Mouse (Mus musculus) megakaryocyte, embryonic 14.5 days (primary cell): ENCODE data around the gene Nab2.

Experiments used
- FLI1 ChIP-seq: IDR thresholded peaks from 2 replicates; pipeline ENCODE4 v1.6.1; 2012; ENCODE audit warnings: low read length, inconsistent platforms, mixed read lengths
- GATA1 ChIP-seq: IDR thresholded peaks from 3 replicates; pipeline ENCODE4 v1.6.1; 2012; ENCODE audit warnings: mixed read lengths, low read length, inconsistent platforms, borderline replicate concordance

- no peak for TF ChIP-seq GATA1
- no peak for TF ChIP-seq FLI1
Observed at GRCm38 (mm10) chr10:127698966-127699365, 30.6 kb upstream of the Nab2 start.
